Mouse (Mus musculus) embryo, embryonic 10.5 days (tissue): ENCODE measurements at regions not wholly inside any gene's neighbourhood (a gene's known extent, or its start where the extent isn't known, plus 50 kb on each side); places are given as distances from the start of the nearest gene placed in this dataset.

Experiments used
- DNase-seq: peaks from one replicate; pipeline ENCODE4 v3.0.0-alpha.2; 2015; ENCODE audit warnings: low spot score

DNA sequence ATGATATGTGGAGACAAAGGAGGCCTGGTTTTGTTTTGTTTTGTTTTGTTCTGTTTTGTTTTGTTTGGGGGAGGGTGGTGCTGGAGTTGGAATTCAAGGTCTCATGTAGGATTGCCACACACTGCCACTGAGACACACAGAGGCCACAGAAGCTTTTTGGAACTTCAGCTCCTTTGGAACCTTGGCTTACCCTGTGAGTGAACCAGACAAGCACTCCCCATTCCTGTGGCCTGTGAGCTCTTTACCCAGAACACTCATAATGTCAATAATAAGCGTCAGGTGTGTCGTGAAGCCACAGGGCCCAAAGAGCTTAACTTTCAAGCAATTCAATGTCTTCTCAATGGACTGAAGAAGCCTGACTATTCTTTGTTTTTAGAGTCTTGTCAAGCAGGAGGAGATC lies 70.2 kb upstream of the Il15 start:
- no peak for DNase-seq

- DNase-seq, result no peak
Measured at GRCm38 (mm10) chr8:82471825-82472224, 68.8 kb upstream of the Il15 start.

DNA sequence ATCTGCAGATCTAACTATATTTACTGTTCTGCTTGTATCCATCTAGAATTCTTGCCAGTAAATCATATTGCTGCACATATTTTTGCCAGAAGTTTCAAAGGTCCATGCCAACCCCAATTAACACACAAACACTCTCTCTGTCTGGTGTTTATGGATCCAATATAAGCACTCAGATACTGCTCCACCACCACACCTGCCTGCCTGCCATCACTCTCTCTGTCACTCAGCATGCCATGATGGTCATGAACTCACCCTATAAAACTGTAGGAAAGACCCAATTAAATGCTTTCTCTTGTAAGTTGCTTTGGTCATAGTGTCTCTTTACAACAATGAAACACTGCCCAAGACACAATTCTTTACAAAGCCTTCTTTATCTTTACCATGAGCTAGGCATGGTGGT lies 66.8 kb upstream of the Il15 start:
- no peak for DNase-seq

DNA sequence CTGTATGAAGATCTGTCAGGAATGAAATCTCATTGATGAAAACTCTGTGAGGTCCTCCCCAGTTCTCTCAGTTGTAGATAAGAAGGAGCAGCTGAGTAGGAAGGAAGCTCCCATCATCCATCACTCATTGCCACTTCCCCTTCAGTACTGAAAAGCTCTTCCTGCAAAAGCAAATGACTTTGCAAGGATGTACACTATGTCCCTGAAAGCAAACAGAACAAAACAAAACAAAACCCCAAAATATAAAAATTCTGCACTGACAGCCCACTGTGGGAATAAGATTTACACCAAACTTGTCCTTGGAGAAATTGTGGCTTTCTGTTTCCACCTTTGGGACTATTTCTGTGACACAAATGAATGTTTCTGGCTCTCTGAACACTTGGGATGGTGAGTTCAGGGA lies 59.8 kb upstream of the Il15 start:
- DNase-seq, result no peak

- no peak for DNase-seq
Measured at GRCm38 (mm10) chr8:82459007-82459406, 56.0 kb upstream of the Il15 start.

GRCm38 (mm10) chr8:82454056-82454455 lies 51.0 kb upstream of the Il15 start:
- no peak for DNase-seq
